Mouse (Mus musculus) myocyte (in vitro differentiated cells): Measurements from ENCODE around the gene Slc7a7.

Experiments used
- CEBPB ChIP-seq: IDR thresholded peaks from 2 replicates; pipeline ENCODE4 v1.6.1; 2011; ENCODE audit warnings: mild to moderate bottlenecking, moderate library complexity; ENCODE audit not compliant: poor library complexity, insufficient read depth, severe bottlenecking
- E2F4 ChIP-seq: IDR thresholded peaks from one replicate; pipeline ENCODE4 v1.6.1; 2011; ENCODE audit warnings: mild to moderate bottlenecking, control low read depth, moderate library complexity; ENCODE audit not compliant: insufficient read depth
- MAX ChIP-seq: IDR thresholded peaks from one replicate; pipeline ENCODE4 v1.6.1; 2011; ENCODE audit warnings: low read depth, mild to moderate bottlenecking, control low read depth
- POLR2A ChIP-seq: IDR thresholded peaks from one replicate; pipeline ENCODE4 v1.6.1; 2011; ENCODE audit warnings: low read depth, mild to moderate bottlenecking, control low read depth, moderate library complexity; ENCODE audit not compliant: insufficient read length
- POLR2AphosphoS2 ChIP-seq: IDR thresholded peaks from one replicate; pipeline ENCODE4 v1.6.1; 2011; ENCODE audit warnings: low read depth, control low read depth; ENCODE audit not compliant: insufficient read length
- REST ChIP-seq: IDR thresholded peaks from one replicate; pipeline ENCODE4 v1.6.1; 2011; ENCODE audit warnings: mild to moderate bottlenecking, control low read depth, moderate library complexity; ENCODE audit not compliant: insufficient read depth, insufficient read length
- SRF ChIP-seq: IDR thresholded peaks from one replicate; pipeline ENCODE4 v1.6.1; 2011; ENCODE audit warnings: low read depth; ENCODE audit not compliant: control insufficient read depth, insufficient read length
- TCF12 ChIP-seq: IDR thresholded peaks from one replicate; pipeline ENCODE4 v1.6.1; 2011; ENCODE audit warnings: mild to moderate bottlenecking, control low read depth; ENCODE audit not compliant: poor library complexity, insufficient read depth, severe bottlenecking
- TCF3 ChIP-seq: IDR thresholded peaks from one replicate; pipeline ENCODE4 v1.6.1; 2011; ENCODE audit warnings: low read depth, control low read depth; ENCODE audit not compliant: insufficient read length
- USF1 ChIP-seq: IDR thresholded peaks from one replicate; pipeline ENCODE4 v1.6.1; 2011; ENCODE audit warnings: low read depth, mild to moderate bottlenecking, control low read depth, moderate library complexity

- TF ChIP-seq POLR2AphosphoS2 (no peak), E2F4 (no peak), MAX (no peak), CEBPB (no peak), POLR2A (no peak), REST (no peak), SRF (no peak), USF1 (no peak), TCF3 (no peak), TCF12 (no peak)
These were observed 46.1 kb downstream of the Slc7a7 start for GRCm38 (mm10) chr14:54371460-54371859.
